Mouse (Mus musculus): ENCODE results near the gene Mark2. TPM values are rescaled to one million over a fixed set of nuclear protein-coding genes. Genes with fewer than 3 reads are reported as not detected.

The Mark2 gene
- polyA plus RNA-seq, 1 experiment, result 102 TPM

DNA sequence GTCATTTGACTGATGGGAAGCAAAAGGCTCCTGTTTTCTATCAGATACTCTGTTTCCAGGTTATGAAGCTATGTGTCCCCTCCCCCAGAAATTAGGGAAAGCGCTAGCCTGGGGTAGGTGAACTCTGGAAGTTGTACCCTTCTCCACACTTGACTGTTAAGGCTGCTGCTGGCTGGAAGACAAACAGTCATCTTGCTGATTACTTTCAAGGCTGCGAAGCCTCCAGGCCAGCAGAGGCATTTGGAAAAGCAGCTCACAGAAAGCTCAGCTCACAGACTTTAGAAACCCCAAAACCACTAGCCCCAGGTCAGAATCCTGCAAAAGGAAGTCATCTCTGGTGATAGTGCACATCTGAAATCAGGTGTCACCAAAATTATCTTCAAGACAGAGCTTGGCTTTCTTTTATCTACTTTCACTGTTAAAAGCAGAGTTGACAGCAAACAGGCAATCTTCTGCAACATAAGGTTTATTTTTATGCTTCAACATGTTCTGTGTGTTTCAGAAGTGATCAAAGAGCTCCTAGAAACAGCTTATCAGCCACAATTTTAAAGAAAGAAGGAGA is 3.8 kb downstream of the Mark2 start:
- TF ChIP-seq CTCF (IDR thresholded peaks at IDR 0.05; ENCODE audit: extremely low read depth, insufficient read depth, low read length) (no peak), POLR2A (IDR thresholded peaks at IDR 0.05; ENCODE audit: extremely low read depth, insufficient read depth, low read length) (no peak)
- H3K4me1 ChIP-seq (ENCODE audit: control insufficient read depth, insufficient read depth, low read length), result peaks cover 22% of the 10 kb centered on the region
- H3K4me3 ChIP-seq (ENCODE audit: insufficient read depth, low read length), result no peak overlapping the region
- no peak overlapping the region for H3K27ac ChIP-seq (ENCODE audit: insufficient read depth, low read length)

DNA sequence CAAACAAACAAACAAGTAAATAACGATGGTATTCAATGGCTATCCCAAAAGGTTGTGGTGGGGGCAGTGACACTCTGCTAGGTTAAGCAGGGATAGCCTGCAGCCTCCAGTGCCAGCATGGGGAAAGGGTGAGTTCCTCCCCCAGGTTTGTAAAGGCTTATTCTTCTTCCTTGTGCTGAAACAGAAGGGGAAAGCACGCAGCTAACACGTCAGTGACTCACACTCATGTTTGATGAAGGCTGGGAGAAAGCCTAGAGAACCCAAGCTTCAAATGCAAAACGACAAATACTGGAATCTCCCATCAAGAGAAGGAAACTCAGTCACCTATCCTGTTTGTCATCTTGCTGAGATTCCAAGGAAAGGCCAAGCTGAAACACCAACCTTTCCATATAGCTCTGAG is 6.0 kb downstream of the Mark2 start:
- TF ChIP-seq POLR2A (IDR thresholded peaks at IDR 0.05; ENCODE audit: extremely low read depth, insufficient read depth, low read length) (no peak), CTCF (IDR thresholded peaks at IDR 0.05; ENCODE audit: extremely low read depth, insufficient read depth, low read length) (no peak)
- Histone ChIP-seq H3K27ac (ENCODE audit: insufficient read depth, low read length) (no peak overlapping the region), H3K4me3 (ENCODE audit: insufficient read depth, low read length) (no peak overlapping the region), H3K4me1 (ENCODE audit: control insufficient read depth, insufficient read depth, low read length) (peaks cover 21% of the 10 kb centered on the region)

DNA sequence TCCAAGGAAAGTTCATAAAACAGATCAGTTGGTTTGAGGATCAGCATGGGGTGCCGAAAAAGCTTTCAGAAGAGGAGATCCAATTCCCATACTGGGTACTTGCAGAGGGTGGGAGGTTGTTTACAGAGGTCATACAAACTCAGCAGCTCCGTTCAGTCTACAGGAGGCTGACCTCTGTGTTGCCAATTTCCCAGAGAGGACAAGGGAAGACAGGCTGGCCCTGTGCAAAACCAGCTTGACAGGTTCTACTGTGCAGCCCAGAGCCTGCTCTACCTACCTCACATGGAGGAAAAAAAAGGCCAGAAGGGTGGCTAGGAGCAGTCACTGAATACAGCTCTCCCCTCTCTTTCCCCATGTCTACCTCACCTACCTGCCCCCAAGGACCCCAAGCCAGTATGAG is 7.6 kb downstream of the Mark2 start:
- H3K4me1 ChIP-seq (ENCODE audit: control insufficient read depth, insufficient read depth, low read length), result peaks cover 16% of the 10 kb centered on the region
- no peak for TF ChIP-seq CTCF (IDR thresholded peaks at IDR 0.05; ENCODE audit: extremely low read depth, insufficient read depth, low read length)
- no peak for TF ChIP-seq POLR2A (IDR thresholded peaks at IDR 0.05; ENCODE audit: extremely low read depth, insufficient read depth, low read length)
- no peak overlapping the region for H3K4me3 ChIP-seq (ENCODE audit: insufficient read depth, low read length)
- no peak overlapping the region for H3K27ac ChIP-seq (ENCODE audit: insufficient read depth, low read length)

DNA sequence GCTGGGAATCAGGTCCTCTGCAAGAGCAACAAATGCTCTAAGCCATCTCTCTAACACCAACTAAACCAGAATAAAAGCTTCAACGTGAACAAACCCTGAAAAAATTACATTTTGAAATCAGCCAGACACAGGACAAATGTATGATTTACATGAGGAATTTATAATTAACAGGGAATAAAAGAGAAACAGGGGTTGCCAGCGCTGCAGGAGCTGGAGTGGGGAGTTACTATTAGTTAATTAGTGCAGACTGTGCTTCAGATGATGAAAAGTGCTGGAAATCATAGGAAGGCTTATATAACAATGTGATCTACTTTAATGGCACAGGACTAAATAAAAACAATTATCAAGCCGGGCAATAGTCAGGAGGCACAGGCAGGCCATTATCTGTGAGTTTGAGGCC is 20.3 kb downstream of the Mark2 start:
- H3K27ac ChIP-seq (ENCODE audit: insufficient read depth, low read length), result no peak overlapping the region
- peaks cover 3% of the 10 kb centered on the region; the same call in 1 of the 2 replicates for H3K4me1 ChIP-seq (ENCODE audit: control insufficient read depth, insufficient read depth, low read length)

DNA sequence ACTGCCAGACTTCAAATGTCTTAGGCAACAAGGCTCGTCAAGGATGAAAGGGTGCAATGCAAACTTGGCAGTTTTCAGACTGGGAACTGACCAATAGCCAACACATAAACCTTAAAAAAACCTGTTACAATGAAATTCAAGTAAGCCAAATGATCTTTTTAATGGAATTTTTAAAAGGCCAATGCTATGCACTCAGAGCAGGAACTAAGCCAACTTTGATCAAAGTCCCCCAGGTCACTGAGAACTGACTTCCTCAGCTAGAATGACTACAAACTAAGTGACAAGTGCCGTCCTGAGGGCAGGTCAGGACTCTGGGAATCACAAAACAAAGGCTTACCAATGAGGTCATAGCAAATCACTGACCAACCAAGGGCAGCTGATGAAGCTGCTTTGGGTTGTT is 21.5 kb downstream of the Mark2 start:
- TF ChIP-seq POLR2A (IDR thresholded peaks at IDR 0.05; ENCODE audit: extremely low read depth, insufficient read depth, low read length), result no peak
- TF ChIP-seq CTCF (IDR thresholded peaks at IDR 0.05; ENCODE audit: extremely low read depth, insufficient read depth, low read length), result no peak
- no peak overlapping the region for H3K27ac ChIP-seq (ENCODE audit: insufficient read depth, low read length)
- H3K4me1 ChIP-seq (ENCODE audit: control insufficient read depth, insufficient read depth, low read length), result peaks cover 4% of the 10 kb centered on the region; the same call in 1 of the 2 replicates
- H3K4me3 ChIP-seq (ENCODE audit: insufficient read depth, low read length), result no peak overlapping the region

More for the DNA sequence above, 20.3 kb downstream of the Mark2 start:
- TF ChIP-seq CTCF (IDR thresholded peaks at IDR 0.05; ENCODE audit: extremely low read depth, insufficient read depth, low read length), result no peak
- no peak for TF ChIP-seq POLR2A (IDR thresholded peaks at IDR 0.05; ENCODE audit: extremely low read depth, insufficient read depth, low read length)
- no peak overlapping the region for H3K4me3 ChIP-seq (ENCODE audit: insufficient read depth, low read length)

DNA sequence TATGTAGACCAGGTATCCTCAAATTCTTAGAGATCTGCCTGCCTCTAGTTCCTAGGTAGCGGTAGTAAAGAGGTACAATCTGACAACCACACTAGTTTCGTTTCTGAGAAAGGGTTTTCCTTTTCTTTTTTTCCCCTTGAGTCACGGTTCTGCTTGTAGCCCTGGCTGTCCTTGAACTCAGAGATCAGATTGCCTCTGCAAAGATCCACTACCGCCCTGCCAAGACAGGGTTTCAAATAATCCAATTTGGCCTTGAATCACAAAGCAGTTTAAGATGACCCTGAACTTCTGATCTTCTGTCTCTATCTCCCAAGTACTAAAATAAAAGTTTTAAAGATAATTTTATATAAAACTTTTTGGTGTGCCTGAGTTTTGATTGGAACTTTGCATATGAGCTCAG is 23.9 kb downstream of the Mark2 start:
- no peak for TF ChIP-seq POLR2A (IDR thresholded peaks at IDR 0.05; ENCODE audit: extremely low read depth, insufficient read depth, low read length)
- TF ChIP-seq CTCF (IDR thresholded peaks at IDR 0.05; ENCODE audit: extremely low read depth, insufficient read depth, low read length), result no peak
- H3K27ac ChIP-seq (ENCODE audit: insufficient read depth, low read length), result no peak overlapping the region
- H3K4me1 ChIP-seq (ENCODE audit: control insufficient read depth, insufficient read depth, low read length), result peaks cover 7% of the 10 kb centered on the region; the same call in 1 of the 2 replicates
- no peak overlapping the region for H3K4me3 ChIP-seq (ENCODE audit: insufficient read depth, low read length)

DNA sequence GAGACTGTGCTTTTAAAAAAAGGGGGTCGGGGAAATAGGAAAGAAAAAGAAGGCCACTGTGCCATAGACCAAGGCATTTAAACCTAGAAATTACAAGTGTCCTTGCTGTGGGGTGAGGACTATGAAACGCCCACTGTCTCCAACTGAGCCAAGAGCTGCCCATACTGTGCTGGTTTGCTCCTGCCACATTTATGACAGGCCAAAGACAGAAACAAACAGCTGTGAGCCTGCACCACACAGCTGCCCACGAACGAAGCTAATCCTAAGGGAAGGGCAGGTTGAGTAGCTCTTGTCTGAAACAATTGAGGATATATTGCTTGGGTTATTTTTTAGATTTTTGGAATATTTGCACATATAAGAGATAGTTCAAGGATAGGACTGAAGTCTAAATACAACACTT is 24.8 kb downstream of the Mark2 start:
- Histone ChIP-seq H3K4me3 (ENCODE audit: insufficient read depth, low read length) (no peak overlapping the region), H3K27ac (ENCODE audit: insufficient read depth, low read length) (no peak overlapping the region), H3K4me1 (ENCODE audit: control insufficient read depth, insufficient read depth, low read length) (peaks cover 7% of the 10 kb centered on the region; the same call in 1 of the 2 replicates)
- TF ChIP-seq CTCF (IDR thresholded peaks at IDR 0.05; ENCODE audit: extremely low read depth, insufficient read depth, low read length) (no peak), POLR2A (IDR thresholded peaks at IDR 0.05; ENCODE audit: extremely low read depth, insufficient read depth, low read length) (no peak)

DNA sequence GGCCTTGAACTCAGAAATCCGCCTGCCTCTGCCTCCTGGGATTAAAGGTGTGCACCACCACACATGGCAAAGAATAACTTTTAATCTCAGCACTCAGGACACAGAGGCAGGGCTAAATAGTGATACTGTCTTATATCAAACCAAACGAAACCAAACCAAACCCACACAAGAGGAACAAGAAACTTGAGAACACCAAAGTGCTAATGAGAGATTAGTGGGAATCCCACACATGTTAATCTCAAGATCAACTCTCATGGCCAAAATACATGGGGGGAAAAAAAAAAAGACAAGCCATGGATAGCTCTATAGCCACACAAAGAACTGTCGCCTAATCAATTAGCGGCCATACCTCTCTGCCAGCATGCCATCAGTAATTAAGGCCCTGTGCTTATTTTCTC is 26.1 kb downstream of the Mark2 start:
- TF ChIP-seq POLR2A (IDR thresholded peaks at IDR 0.05; ENCODE audit: extremely low read depth, insufficient read depth, low read length) (no peak), CTCF (IDR thresholded peaks at IDR 0.05; ENCODE audit: extremely low read depth, insufficient read depth, low read length) (no peak)
- H3K4me3 ChIP-seq (ENCODE audit: insufficient read depth, low read length), result no peak overlapping the region
- peaks cover 15% of the 10 kb centered on the region for H3K4me1 ChIP-seq (ENCODE audit: control insufficient read depth, insufficient read depth, low read length)
- H3K27ac ChIP-seq (ENCODE audit: insufficient read depth, low read length), result no peak overlapping the region

DNA sequence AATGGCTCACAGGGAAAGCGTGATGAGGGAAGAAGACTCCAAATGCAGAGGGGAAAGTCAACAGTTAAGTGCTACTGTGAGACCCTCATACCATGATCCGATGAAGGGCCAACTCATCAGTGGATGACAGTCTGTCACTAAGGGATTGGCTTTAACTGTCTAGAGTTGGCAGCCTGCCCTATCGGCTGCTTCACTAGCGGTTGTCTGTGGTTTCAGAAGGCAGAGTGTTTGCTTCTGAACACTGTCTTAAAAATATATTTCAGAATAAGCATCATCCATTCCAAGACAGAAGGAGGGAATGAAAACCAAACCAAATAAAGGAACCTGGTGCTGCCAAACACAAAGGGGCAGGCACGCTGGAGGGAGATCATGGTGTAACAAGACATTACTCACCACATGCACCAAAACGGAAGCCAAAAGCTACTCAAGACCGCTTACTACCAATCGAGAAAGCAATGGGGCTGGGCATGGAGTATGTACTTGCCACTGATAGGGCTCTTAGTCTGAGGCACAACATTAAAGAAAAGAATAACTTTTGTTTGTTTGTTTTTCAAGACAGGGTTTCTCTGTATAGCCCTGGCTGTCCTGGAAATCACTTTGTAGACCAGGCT is 26.6 kb downstream of the Mark2 start:
- H3K4me3 ChIP-seq (ENCODE audit: insufficient read depth, low read length), result no peak overlapping the region
- H3K27ac ChIP-seq (ENCODE audit: insufficient read depth, low read length), result no peak overlapping the region
- TF ChIP-seq POLR2A (IDR thresholded peaks at IDR 0.05; ENCODE audit: extremely low read depth, insufficient read depth, low read length) (no peak), CTCF (IDR thresholded peaks at IDR 0.05; ENCODE audit: extremely low read depth, insufficient read depth, low read length) (no peak)
- H3K4me1 ChIP-seq (ENCODE audit: control insufficient read depth, insufficient read depth, low read length), result peaks cover 19% of the 10 kb centered on the region

DNA sequence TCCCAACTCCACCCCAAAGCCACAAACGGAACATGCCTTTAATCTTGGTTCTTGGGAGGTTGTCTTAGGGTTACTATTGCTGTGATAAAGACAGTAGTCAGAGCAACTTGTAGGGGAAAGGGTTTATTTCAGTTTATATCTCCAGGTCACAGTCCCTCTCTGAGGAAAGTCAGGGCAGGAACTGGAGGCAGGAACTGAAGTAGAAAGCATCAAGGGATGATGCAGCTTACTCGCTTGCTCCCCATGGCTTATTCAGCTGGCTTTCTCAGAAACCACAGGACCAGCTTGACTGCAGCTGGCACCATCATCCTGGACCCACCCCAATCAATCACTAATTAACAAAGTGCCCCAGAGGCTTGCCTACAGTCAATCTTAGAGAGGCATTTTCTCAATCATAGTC is 28.0 kb downstream of the Mark2 start:
- Histone ChIP-seq H3K4me3 (ENCODE audit: insufficient read depth, low read length) (no peak overlapping the region), H3K27ac (ENCODE audit: insufficient read depth, low read length) (no peak overlapping the region), H3K4me1 (ENCODE audit: control insufficient read depth, insufficient read depth, low read length) (peaks cover 26% of the 10 kb centered on the region)
- TF ChIP-seq CTCF (IDR thresholded peaks at IDR 0.05; ENCODE audit: extremely low read depth, insufficient read depth, low read length) (no peak), POLR2A (IDR thresholded peaks at IDR 0.05; ENCODE audit: extremely low read depth, insufficient read depth, low read length) (no peak)

All from cortical plate, adult 2 months (tissue).